Mouse (Mus musculus) heart, adult 18-20 months (tissue): ENCODE results near the gene Hspa1a. TPM values are rescaled to one million over a fixed set of nuclear protein-coding genes. Genes with fewer than 3 reads are reported as not detected.
"Not testable (repeated sequence)": the region's sequence is repeated elsewhere in the genome, so short reads cannot be mapped to it uniquely, and the experiment has no call there.

Source experiments
- DNase-seq, 2 experiments: peaks; one replicate each; pipeline ENCODE4 v3.0.0; 2021 to 2022; ENCODE audit warnings: mixed read lengths in 1 of 2
- total RNA-seq, 2 experiments: library from RNA; stranded (reverse); gene quantifications; 2 replicates each; pipeline ENCODE4 v1.2.3; 2021

The Hspa1a gene
- total RNA-seq, 2 experiments from 2014 or later, result 17.5 to 41.5 TPM

DNA sequence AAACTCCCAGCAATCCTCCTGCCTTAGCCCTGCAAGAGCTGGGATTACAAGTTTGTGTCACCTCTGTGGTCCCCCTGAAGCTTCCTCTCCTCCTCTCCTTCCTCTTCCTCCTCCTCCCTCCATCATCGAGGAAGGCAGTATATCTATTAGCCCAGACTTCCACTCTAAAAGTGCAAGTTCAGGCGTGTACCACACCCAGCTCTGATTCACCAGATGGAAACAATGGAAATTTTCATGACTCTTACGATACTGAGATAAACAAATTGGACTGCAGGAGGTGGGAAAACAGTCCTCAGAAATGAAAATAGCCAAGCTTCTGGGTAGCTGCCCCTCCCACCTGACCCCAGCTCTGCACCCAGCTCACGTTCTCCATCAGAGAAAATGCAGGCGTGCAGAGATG lies 6.3 kb downstream of the Hspa1a start:
- DNase-seq, result peak in 1 of 2 experiments; percentile 45

DNA sequence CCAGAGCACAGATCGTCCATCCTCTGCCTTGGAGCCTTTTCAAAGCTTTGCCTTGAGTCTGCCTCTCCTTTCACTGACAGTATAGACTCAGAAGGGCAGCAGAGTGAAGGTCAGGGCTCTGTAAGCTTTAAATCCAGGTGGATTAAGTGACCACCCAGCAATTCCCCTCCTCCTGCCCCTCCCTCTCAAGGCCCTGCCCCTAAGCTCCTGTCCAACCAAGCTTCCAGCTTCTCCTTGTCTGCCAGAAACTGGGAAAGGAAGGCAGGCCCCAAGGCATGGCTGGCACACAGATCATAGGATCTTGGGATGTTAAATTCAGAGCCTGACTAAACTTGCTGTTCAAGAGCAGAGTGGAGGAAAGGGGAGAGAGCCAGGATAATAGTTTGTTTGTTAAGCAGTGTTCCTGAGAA lies 7.3 kb downstream of the Hspa1a start:
- no peak for DNase-seq

GRCm38 (mm10) chr17:34962841-34963240 lies 9.1 kb downstream of the Hspa1a start:
- no peak for DNase-seq

- peak; percentile 36 to 41 for DNase-seq
These were observed 9.8 kb downstream of the Hspa1a start for GRCm38 (mm10) chr17:34962125-34962524.

GRCm38 (mm10) chr17:34960702-34961493 lies 11.1 kb downstream of the Hspa1a start:
- DNase-seq, result no peak

DNA sequence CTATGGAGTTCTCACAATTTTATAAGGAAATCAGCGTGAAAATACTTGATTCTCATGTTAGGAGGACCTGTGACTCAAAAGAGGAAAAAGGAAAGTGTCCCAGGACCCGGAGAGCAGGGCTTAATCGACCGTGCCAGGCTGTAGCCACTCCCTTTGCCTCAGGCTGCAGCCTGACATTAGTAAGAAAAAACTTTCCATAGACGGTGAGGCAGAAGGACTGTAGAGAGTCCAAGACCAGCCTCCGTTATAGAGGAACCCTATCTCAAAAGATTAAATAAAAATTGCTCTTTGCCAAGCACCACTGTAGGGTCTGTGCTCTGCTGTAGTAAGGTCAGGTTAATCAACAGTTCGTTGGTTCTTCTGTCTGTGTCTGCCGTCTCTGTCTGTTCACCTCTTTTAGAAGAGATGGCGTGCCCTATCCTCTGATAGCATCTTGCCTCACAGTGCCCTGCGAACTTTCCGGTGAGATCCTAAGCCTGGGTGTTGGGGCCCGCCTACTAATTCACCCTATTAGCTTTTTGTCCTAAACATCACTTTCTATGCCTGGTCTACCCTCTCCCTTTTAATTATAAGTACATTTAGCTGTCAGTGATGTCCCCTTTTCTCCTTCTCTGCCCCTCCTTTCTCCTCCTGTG lies 12.0 kb downstream of the Hspa1a start:
- DNase-seq, result peak; percentile 63 to 74

DNA sequence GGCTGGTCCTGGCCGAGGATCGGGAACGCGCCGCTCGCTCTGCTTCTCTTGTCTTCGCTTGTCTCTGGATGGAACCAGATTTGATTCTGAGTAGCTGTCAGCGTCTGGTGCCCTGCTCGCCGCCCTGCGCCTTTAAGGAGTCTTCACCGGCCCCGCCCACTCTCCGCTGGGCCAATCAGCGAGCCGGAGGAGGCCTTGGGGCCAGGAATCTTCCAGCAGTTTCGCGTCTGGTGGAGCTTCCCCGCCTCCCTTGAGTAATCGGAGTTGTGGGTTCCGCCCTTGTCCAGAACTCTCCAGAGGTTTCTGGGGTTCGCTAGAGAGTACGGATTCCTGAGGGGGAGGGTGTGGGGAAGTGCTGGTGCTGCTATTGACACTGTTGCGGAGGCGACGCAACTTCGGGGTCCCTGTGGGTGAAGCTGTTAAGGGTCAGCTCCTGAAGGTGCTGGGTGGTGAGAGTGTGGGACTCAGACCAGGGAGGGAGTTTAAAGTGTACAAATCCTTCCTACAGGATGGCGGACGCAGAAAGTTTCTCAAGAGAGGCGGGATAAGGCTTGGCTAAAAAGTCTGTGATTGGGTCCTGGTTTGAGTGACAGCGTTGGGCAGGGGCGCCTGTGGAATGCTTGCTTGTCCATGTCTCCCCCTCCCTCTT lies 12.7 kb downstream of the Hspa1a start, which contains the start of gene Hspa1b:
Hspa1b (minus strand) TSS at position 109 of the 649 bp plus-strand sequence.
- DNase-seq, result peak; percentile 93 to 97

- DNase-seq, result not testable (repeated sequence)
These were observed 13.2 kb downstream of the Hspa1a start for GRCm38 (mm10) chr17:34958734-34959129.

DNA sequence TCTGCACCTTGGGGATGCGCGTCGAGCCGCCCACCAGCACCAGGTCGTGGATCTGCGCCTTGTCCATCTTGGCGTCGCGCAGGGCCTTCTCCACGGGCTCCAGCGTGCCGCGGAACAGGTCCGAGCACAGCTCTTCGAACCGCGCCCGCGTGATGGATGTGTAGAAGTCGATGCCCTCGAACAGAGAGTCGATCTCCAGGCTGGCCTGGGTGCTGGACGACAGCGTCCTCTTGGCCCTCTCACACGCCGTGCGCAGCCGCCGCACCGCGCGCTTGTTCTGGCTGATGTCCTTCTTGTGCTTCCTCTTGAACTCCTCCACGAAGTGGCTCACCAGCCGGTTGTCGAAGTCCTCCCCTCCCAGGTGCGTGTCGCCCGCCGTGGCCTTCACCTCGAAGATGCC lies 14.0 kb downstream of the Hspa1a start:
- DNase-seq, result not testable (repeated sequence)

GRCm38 (mm10) chr17:34957291-34957690 lies 14.7 kb downstream of the Hspa1a start:
- not testable (repeated sequence) for DNase-seq

- no peak for DNase-seq
These were observed 15.6 kb downstream of the Hspa1a start for GRCm38 (mm10) chr17:34956340-34956739.

- DNase-seq, result no peak
These were observed 16.1 kb downstream of the Hspa1a start for GRCm38 (mm10) chr17:34955884-34956283.

- DNase-seq, result no peak
These were observed 17.1 kb downstream of the Hspa1a start for GRCm38 (mm10) chr17:34954831-34955230.

DNA sequence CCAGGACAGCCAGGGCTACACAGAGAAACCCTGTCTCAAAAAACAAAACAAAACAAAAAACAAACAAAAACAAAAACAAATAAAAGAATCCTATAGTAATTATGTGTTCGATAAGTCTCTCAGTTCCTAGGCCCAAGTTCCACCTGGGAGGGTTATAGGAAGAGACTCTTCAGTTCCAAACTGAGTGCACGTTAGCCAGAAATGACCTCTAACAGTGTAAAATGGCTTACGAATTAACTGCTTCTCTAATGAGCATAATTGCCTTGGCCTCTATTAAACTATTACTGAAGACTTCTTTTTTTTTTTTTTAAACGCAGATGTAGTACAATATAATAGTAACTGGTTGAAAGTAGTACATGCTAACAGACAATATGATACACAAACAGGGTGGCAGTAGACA lies 18.1 kb downstream of the Hspa1a start:
- no peak for DNase-seq

DNA sequence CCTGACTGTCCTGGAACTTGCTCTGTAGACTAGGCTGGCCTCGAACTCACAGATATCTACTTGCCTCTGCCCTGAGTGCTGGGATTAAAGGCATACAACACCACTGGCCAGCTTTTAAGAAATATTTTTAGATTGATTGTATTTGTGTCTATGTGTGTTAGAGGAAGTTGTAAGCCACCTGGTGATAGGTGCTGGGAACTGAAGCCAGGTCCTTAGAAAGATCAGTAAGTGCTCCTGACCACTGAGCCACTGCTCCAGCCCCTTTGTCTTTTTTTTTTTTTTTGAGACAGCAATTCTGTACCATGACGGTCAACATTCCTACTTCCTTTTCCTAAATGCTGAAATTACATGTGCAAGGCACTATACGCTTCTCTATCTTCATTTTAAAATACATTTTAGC lies 18.7 kb downstream of the Hspa1a start:
- no peak for DNase-seq

DNA sequence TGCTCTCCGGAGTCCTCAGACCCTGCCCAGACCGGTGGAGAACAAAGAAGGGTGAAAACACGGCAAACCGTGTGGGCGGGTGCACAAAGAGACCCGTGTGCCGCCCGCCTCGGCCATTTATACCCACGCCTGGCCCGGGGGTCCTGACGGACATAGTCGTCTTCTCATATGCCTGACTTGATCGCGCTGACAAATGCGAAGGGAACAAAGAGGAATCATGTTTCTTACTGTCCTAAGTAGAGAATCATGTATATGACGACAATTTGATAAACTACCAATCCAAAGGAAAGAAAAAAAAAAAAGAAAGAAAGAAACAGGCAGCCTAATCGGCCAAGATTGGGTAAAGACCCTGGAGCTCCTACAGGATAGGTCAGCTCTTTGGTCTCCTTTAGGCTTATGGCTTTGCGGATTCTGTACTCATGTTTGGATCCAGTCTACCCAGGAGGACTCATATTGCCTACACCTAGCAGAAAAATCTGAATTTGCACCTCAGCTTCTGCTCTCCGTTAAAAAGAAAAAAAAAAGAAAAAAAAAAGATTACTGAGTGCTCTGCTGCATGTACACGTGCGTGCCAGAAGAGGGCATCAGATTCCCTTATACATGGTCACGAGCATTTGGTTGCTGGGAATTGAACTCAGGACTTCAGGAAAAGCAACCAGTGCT lies 19.4 kb downstream of the Hspa1a start:
- DNase-seq, result peak; percentile 79 to 93

DNA sequence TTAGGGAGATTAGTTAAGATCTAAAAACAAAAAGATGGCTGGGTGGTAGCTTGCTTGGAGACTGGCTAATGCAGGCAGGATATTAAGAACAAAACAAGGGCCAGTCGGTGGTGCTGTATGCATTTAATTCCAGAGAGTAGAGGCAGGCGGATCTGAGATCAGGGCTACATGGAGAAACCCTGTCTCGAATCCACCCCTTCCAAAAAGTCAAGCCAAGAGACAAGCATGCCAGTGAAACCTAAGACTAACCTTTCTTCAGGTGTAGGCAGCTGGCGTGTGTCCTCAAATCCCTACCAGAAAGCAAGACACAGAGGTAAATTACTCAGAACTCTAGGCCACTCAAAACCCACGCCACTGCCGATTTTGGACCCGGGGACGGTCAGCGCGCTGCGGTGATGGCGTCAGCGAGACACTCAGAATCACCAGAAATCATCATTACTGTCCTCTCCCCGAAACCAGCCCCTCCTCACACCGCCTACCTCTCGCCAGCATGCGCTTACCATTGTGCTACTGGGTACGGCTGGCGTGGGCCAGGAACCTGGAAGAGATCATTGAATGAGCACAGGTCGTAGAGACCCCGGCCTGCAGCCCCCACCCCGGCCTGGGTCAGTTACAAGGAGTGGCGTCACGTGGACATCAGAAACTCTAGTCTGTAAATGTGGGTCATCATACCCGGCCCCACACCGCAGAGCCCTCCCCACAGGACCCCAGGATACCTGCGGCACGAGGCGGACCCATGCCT lies 20.1 kb downstream of the Hspa1a start:
- no peak for DNase-seq

DNA sequence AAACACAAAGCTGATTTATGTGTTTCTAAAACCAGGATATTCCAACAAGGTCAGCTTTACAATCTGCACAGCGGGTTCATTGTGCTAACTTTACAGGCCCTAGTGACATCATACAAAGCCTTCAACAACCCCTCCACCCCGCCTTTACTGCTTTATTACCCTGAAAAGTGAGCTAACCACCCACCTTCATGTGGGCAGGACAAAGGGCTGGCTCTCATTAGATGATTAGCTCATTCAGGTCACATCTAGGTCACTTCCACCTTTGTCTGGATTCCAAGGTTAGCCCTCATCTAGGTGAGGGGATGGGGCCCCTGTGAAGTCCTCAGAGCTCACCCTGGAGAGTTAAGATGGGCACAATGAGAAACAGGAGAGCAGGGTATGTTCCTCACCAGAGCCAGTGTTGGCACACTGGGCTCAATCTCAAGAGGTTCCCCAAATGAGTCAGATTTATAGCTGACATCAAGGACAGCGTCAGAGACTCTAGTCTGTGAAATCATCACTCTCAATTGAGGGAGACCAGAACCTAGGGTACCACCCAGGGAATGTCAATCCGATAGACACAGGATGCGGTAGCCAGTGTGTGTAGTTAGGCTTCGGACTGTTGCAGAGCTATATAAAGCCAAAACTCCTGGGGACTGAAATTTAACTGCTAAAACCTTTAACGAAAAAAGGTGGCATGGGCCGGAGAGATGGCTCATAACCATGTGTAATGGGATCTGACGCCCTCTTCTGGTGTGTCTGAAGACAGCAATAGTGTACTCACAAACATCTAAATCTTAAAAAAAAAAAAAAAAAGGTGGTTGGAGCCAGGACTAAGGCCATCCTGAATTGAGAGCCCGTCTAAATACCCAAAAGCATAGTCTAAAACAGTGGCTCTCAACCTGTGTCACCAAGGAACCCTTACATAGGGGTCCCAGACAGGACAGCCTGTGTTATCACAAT lies 21.2 kb downstream of the Hspa1a start:
- no peak for DNase-seq

- no peak for DNase-seq
These were observed 22.4 kb downstream of the Hspa1a start for GRCm38 (mm10) chr17:34949553-34949969.

DNA sequence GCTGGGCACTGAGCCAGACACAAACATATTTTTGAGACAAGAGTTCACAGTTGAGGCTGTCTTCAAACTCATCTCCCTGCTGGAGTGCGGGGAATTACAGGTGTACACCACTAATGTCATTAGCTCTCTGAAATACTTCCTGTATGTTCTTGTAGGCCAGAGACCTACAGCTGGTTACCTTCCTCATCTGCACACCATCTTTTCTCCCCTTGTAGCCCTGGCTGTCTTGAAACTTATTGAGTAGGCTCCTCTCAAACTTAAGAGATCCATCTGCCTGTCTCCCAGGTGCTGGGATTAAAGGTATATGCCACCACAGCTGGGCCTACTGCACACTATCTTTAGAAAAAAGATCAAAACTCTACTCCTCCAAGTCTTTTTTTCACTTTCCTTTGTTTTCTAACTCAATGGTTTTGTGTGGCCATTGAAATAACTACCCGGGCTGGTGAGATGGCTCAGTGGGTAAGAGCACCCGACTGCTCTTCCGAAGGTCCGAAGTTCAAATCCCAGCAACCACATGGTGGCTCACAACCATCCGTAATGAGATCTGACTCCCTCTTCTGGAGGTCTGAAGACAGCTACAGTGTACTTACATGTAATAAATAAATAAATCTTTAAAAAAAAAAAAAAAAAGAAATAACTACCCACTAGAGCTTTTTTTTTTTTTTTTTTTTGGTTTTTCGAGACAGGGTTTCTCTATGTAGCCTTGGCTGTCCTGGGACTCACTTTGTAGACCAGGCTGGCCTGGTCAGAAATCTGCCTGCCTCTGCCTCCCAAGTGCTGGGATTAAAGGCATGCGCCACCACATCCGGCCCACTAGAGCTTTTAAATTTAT lies 23.0 kb downstream of the Hspa1a start:
- DNase-seq, result not testable (repeated sequence)
